Mouse (Mus musculus) mesoderm, embryonic 11.5 days (tissue): ENCODE results near the gene Rnf10.

Experiments
- DNase-seq: peaks from one replicate; pipeline ENCODE4 v3.0.0-alpha.2; 2012; ENCODE audit warnings: low read depth, low spot score

Rnf10 gene

GRCm38 (mm10) chr5:115235786-115236263 is 36.9 kb downstream of the Rnf10 start, which contains the start of gene Pop5:
Gene Pop5, plus strand, starts transcription at chr5:115235836.
- peak; percentile 90 for DNase-seq

DNA sequence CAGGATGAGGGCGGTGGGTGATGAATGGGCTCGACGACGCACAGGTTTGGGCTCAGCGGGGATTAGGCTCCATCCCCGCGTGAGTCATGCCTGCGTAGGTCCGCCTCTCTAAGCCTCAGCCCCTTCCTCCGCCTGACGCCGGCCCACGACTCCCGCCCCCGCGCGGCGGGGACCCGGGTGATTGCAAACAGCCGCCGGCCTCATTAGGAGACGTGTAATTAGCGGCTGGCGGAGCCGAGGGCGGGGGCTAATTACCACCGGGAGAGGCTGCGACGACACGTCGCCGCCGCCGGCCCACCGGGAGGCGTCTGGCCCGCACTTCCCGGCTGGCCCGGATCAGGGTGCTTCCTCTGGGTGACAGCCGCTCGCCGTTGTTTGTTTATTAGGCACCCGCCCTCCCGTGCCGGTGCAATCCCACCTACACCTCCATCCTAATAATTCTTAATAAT is 37.4 kb downstream of the Rnf10 start:
- DNase-seq = peak; percentile 66

- no peak for DNase-seq
These were observed 38.2 kb downstream of the Rnf10 start for GRCm38 (mm10) chr5:115234519-115234918.

DNA sequence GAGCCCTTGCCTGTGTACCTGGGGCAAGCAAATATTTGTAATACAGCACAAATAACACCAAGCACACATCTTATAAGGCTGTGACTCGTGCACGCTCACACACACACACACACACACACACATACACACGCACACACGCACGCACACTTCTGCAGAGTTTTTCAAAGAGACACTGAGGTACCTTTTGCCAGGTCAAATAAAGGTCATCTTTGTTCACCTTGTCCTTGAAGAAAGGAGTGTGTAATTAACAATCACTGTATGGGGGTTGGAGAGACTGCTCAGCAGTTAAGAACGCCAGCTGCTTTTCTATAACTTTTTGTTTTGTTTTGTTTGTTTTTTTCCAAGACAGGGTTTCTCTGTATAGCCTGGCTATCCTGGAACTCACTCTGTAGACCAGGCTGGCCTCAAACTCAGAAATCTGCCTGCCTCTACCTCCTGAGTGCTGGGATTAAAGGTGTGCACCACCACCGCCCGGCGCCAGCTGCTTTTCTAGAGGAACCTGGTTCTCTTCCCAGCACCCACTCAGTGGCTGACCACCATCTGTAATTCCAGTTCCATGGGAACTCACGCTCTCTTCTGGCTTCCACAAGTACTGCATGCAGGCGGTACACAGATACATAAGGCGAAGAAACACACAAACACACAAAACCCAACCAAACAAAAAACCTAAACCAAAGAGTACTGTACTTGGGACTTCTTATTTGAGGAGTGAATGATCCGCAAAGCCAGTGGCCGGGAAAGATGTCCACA is 39.5 kb downstream of the Rnf10 start:
- no peak for DNase-seq

- DNase-seq = no peak
These were observed 40.2 kb downstream of the Rnf10 start for GRCm38 (mm10) chr5:115232516-115232915.

DNA sequence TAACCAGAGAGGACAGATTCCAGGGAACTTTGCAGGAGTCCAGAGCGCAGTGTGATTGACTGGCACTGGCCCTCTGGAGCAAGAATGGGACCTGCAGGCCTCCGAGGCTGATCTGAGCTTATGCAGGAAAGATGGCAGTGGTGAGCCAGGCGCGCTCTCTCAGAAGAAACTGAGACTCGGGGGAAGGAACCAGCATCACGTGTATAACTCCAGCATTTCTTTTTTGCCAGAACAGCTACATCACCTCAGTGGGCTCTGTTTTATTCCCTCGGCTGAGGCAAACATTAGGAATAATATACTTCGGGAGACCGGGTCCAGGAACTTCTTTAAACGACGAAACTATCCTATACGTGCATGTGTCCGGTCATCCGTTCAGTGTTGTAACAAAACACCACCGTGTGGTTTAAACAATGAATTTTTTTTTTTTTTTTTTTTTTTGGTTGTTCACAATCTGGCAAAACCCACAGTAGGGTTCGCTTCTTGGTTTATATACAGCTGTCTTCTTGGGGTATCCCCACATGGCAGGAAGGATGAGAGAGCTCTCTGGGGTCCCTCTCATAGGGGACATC is 41.1 kb downstream of the Rnf10 start:
- DNase-seq = no peak

DNA sequence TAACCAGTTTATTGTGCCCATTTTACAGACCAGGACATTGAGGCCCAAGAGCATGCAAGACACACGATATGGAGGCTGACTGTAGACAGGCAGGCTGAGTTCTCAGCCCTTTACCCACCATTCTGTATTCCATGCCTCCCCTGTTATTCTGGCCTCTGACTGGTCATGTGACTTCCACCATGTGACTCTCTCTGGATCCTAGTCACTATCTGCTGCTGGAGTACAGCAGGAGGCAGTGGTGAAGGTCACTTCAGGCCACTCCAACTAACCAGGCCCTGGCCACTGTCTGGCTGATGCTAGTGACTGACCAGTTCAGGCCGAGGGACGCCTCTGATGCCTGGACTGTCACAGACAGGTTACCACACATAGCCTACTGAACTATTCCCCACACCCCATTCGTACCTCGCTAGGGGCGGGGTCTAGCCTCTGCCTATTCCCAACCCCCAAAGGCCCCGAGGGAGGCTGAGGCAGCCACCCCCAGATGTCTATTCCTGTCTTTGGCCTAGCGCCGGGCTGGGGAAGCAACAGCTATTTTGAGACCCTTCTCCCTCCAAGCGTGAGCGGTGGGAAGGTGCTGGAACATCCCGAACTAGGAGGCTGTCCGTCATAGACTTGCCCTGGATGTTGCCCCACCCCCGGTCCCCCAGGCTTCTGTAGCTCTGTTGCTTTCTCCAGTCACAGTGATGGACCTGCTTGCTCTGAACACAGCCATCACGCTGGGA is 41.7 kb downstream of the Rnf10 start:
- DNase-seq = no peak

DNA sequence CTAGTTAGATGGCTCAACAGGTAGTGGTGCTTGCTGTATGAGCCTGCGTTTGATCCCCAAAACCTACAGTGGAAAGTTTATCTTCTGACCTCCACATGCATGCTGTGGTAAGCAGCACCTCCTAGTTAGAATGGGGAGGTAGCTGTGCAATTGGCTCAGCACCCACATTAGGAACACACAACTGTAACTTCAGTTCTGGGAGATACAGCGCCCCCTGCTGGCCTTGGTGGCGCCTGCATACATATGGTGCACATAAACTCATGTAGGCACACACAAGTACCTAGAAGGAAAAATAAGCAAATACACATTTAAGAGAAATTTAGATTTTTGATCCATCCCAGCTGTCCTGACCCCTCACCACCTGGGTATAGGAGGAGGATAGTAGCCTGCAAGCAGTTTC is 50.2 kb downstream of the Rnf10 start:
- DNase-seq = no peak

GRCm38 (mm10) chr5:115220931-115221640 is 51.6 kb downstream of the Rnf10 start:
- DNase-seq = no peak

GRCm38 (mm10) chr5:115217998-115218397 is 54.7 kb downstream of the Rnf10 start:
- no peak for DNase-seq

DNA sequence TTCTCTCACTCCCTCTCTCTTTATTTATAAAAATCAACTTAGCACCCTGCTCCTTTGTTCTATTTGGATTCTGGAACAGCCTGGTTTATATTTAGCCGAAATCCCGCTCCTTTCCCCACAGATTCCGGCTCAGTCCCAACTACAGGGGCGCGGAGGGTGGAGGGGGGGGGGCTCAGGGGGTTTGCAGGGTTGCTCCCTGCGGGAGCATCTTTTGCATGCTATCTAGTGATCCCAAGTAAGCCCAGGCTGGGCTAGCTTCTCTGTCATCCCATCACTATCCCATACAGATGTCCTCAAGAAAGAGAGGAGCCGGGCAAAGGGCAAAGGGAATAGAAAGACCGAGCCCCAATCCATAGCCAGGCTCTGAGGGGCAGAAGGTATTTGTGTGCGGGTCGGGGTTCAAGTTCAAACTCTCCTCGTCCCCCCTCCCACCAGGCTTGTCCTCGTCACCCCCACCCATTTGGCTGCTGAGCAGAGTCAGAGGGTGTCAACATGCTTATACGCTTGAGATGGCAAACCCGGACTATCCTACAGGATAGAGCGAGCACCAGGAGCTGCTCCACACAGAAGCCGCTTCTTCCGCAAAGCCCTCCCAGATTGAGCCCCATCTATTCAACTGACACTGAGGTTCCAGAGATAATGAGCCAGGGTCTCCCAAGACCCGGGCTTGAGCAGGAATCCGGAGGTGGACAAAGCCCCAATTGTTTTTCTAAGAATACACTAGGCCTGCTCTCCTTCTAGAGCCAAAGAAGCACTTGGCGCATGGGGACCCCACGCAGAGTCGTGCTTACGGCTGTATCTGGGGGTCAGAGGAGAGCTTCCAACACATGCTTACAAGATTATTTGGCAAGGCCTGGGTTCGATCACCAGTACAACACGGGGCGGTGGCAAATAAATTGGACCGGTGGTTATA is 57.2 kb downstream of the Rnf10 start:
- DNase-seq = no peak

GRCm38 (mm10) chr5:115214864-115215263 is 57.8 kb downstream of the Rnf10 start:
- DNase-seq = no peak

- no peak for DNase-seq
These were observed 59.8 kb downstream of the Rnf10 start for GRCm38 (mm10) chr5:115212861-115213260.

GRCm38 (mm10) chr5:115212451-115212850 is 60.2 kb downstream of the Rnf10 start:
- DNase-seq = no peak

GRCm38 (mm10) chr5:115210380-115210779 is 62.3 kb downstream of the Rnf10 start:
- no peak for DNase-seq

DNA sequence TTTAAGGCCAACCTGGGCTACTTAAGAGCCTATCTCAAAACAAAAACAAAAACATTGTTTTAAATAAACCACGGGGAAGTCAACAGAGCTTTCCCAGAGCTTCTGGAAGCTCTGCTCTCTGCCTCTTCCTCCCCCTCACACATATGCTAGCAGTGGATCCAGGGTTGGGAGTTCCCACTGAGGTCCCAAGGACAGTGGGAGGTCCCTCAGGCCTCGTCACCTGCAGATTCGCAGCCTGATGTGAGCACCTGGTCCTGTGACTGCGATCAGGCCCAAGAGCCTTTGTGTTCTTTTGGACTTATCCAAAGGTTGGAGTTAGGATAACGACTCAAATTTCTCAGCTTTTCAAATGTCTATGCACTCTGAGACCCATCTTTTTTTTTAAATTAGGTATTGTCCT is 64.1 kb downstream of the Rnf10 start:
- no peak for DNase-seq

- DNase-seq = no peak
These were observed 64.8 kb downstream of the Rnf10 start for GRCm38 (mm10) chr5:115207892-115208291.

GRCm38 (mm10) chr5:115207244-115207643 is 65.5 kb downstream of the Rnf10 start:
- no peak for DNase-seq

- peak; percentile 80 for DNase-seq
These were observed 68.0 kb downstream of the Rnf10 start for GRCm38 (mm10) chr5:115204562-115205311.
